Mouse (Mus musculus) liver, embryonic 14.5 days (tissue): Measurements from ENCODE around the gene Kcnn1. TPM values are rescaled to one million over a fixed set of nuclear protein-coding genes. Genes with fewer than 3 reads are reported as not detected.
"Not testable (repeated sequence)": the region's sequence is repeated elsewhere in the genome, so short reads cannot be mapped to it uniquely, and the experiment has no call there.

Source experiments
- ATAC-seq: fragments of 200-750 bp; cut with Nextera tagmentation; 2 replicates; pipeline ENCODE4 v1.8.0; 2017; ENCODE audit warnings: moderate number of reproducible peaks, mild to moderate bottlenecking, moderate library complexity; ENCODE audit not compliant: insufficient read depth
- DNase-seq, 3 experiments: peaks; one replicate each; pipeline ENCODE4 v3.0.0-alpha.2; 2012 to 2013; ENCODE audit warnings: low read depth in 3 of 3, low spot score in 3 of 3
- H3K27ac ChIP-seq: fragments of 300-500 bp; sonication (generic); 2 replicates; pipeline ENCODE4 v1.5.1; 2014; ENCODE audit warnings: moderate library complexity, mild to moderate bottlenecking, control low read depth, inconsistent platforms
- H3K27me3 ChIP-seq: fragments of 300-500 bp; sonication (generic); 2 replicates; pipeline ENCODE4 v1.6.1; 2014; ENCODE audit warnings: mild to moderate bottlenecking, low read length, moderate library complexity; ENCODE audit not compliant: control insufficient read depth, insufficient read depth
- H3K36me3 ChIP-seq: fragments of 300-500 bp; sonication (generic); replicated peaks from 2 replicates; pipeline ENCODE4 v1.6.1; 2014; ENCODE audit warnings: low read depth; ENCODE audit not compliant: control insufficient read depth, insufficient read depth
- H3K4me1 ChIP-seq, 2 experiments: fragments of 200-500 bp in 1 of 2; fragments of 300-500 bp in 1 of 2; sonication (generic) in 1 of 2; replicated peaks; 2 replicates each; pipeline ENCODE4 v1.6.1; 2012 to 2014; ENCODE audit warnings: antibody characterized with exemption in 1 of 2, inconsistent platforms in 1 of 2, low read length in 1 of 2; ENCODE audit not compliant: control insufficient read depth in 2 of 2, insufficient read depth in 2 of 2
- H3K4me2 ChIP-seq: fragments of 300-500 bp; sonication (generic); 2 replicates; pipeline ENCODE4 v1.6.1; 2014; ENCODE audit warnings: low read depth, mild to moderate bottlenecking, control low read depth, moderate library complexity
- H3K4me3 ChIP-seq, 2 experiments: fragments of 200-500 bp in 1 of 2; fragments of 300-500 bp in 1 of 2; sonication (generic) in 1 of 2; 2 replicates each; pipeline ENCODE4 v1.5.1; 2012 to 2014; ENCODE audit warnings: low read depth in 2 of 2, low read length in 2 of 2, mild to moderate bottlenecking in 2 of 2, control low read depth in 1 of 2, inconsistent platforms in 1 of 2, moderate library complexity in 1 of 2; ENCODE audit not compliant: insufficient read depth in 1 of 2
- H3K9ac ChIP-seq: fragments of 300-500 bp; sonication (generic); replicated peaks from 2 replicates; pipeline ENCODE4 v1.6.1; 2014; ENCODE audit warnings: mild to moderate bottlenecking, control low read depth, moderate library complexity
- H3K9me3 ChIP-seq: fragments of 300-500 bp; sonication (generic); 2 replicates; pipeline ENCODE4 v1.6.1; 2016; ENCODE audit warnings: low read length, mixed read lengths; ENCODE audit not compliant: control insufficient read depth
- CTCF ChIP-seq: IDR thresholded peaks from 2 replicates; pipeline ENCODE4 v1.5.1; 2016; ENCODE audit warnings: antibody characterized with exemption, low read depth, control low read depth
- EP300 ChIP-seq: IDR thresholded peaks from 2 replicates; pipeline ENCODE4 v1.6.1; 2016; ENCODE audit warnings: antibody characterized with exemption, low read depth
- WGBS: fragments of 180-500 bp; shearing (Covaris S2); extraction: QIAGEN DNeasy Blood & Tissue Kit; methylation state at CpG from one replicate; pipeline ENCODE4 v1.1.7; 2014; ENCODE audit not compliant: insufficient replicate concordance; 5-methylcytosine and 5-hydroxymethylcytosine counted together
- polyA plus RNA-seq, 2 experiments: library from polyadenylated mRNA; depleted of rRNA in 1 of 2; stranded (reverse) in 1 of 2; unstranded in 1 of 2; fragments of >200 nt; fragmentation: Nextera tagmentation in 1 of 2; extraction: Ambion mirVana in 1 of 2; gene quantifications; 2 replicates each; pipeline versions ENCODE4 v1.2.1 to v1.2.3; 2012 to 2014

The Kcnn1 gene
- polyA plus RNA-seq, 2 experiments: 0.17 to 0.27 TPM

DNA sequence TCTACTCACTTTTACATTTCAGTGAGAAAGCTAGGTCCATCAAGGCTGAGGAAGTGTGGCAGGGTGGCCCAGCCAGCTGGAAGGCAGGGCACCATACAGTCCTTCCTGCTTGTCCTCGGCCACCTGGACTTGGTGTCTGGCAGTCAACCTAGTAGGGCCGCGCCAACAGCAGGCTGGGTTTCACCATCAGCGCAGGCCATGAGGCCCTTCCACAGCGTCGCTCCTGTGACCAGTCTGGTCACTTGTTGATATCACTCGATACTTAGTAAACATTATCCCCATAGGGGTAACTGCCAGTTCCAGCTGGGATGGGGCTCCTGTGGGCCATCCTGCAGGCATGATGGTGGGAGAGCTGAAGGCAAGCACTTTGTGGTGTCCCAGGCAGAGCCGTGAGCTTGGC, 31.5 kb downstream of the Kcnn1 start:
- Histone ChIP-seq H3K4me1 (peaks cover 19 to 27% of the 10 kb centered on the region in 2 experiments), H3K4me2 (no peak overlapping the region), H3K9me3 (no peaks in the 10 kb centered on the region), H3K4me3 (no peak overlapping the region), H3K27me3 (no peaks in the 10 kb centered on the region), H3K27ac (no peak overlapping the region), H3K9ac (no peak overlapping the region), H3K36me3 (peaks cover 17% of the 10 kb centered on the region)
- 85% methylated on average over 8 of the region's 8 CpGs for WGBS
- DNase-seq (no peak), ATAC-seq (no peak)
- TF ChIP-seq EP300 (no peak), CTCF (no peak)

DNA sequence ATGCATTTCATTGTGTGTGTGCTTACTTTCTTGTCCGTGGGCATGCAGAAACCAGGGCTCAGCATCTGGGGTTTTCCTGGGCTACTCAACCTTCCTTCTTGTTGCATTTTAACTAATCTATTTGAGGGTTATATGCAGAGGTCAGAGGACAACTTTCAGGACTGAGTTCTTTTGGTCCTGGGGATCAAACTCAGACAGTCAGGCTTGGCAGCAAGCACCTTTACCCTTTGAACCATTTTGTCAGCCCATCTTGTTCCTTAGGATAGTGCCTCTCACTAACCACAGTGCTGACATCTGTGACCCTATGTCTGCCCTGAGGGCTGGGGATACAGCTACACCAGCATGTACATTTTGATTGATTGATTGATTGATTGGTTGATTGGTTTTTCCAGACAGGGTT, 35.3 kb downstream of the Kcnn1 start:
- Histone ChIP-seq H3K9me3 (no peaks in the 10 kb centered on the region), H3K4me1 (0 out of 4 replicates have a peak, but pooled peaks cover 0 to 3% of the 10 kb centered on the region in 2 experiments), H3K9ac (no peak overlapping the region), H3K27ac (no peak overlapping the region), H3K36me3 (no peaks in the 10 kb centered on the region), H3K4me3 (no peak overlapping the region), H3K27me3 (no peaks in the 10 kb centered on the region), H3K4me2 (no peak overlapping the region)
- ATAC-seq (no peak), DNase-seq (no peak)
- no peak for TF ChIP-seq CTCF
- 66% methylated on average over 1 of the region's 1 CpGs for WGBS

DNA sequence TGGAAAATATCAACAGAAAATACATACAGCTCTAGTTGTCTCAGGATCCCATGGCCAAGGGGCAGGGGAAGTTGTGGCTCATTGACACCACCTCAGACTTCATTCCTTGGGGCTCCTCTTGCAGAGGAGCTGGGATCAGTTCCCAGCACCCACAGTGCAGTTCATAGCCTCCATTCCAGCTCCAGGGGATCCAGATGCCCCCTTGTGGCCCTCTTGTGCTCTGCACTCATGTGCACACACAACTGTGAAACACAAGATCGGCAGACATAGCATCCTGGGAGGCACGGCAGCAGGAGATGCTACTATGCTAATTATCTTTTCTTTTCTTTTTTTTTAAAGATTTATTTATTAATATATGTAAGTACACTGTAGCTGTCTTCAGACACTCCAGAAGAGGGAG, 36.0 kb downstream of the Kcnn1 start:
- H3K27me3 ChIP-seq: no peaks in the 10 kb centered on the region
- no peaks in the 10 kb centered on the region for H3K9me3 ChIP-seq
- 90% methylated on average over 2 of the region's 2 CpGs for WGBS
- H3K4me3 ChIP-seq: no peak overlapping the region
- no peak for TF ChIP-seq EP300
- TF ChIP-seq CTCF: peak; percentile 67
- peaks cover under 1 to 3% of the 10 kb centered on the region in 2 experiments; a peak in 1 of 4 replicates for H3K4me1 ChIP-seq
- no peak overlapping the region for H3K9ac ChIP-seq
- no peak for DNase-seq
- H3K36me3 ChIP-seq: no peaks in the 10 kb centered on the region
- no peak for ATAC-seq
- H3K4me2 ChIP-seq: no peak overlapping the region
- no peak overlapping the region for H3K27ac ChIP-seq

- Histone ChIP-seq H3K27ac (no peak overlapping the region), H3K4me1 (peaks cover 3 to 5% of the 10 kb centered on the region in 2 experiments; a peak in 2 of 4 replicates), H3K4me3 (no peak overlapping the region), H3K27me3 (no peaks in the 10 kb centered on the region), H3K36me3 (no peaks in the 10 kb centered on the region), H3K9me3 (no peaks in the 10 kb centered on the region), H3K9ac (no peak overlapping the region), H3K4me2 (no peak overlapping the region)
- DNase-seq (no peak), ATAC-seq (no peak)
- TF ChIP-seq CTCF: no peak
- TF ChIP-seq EP300: no peak
- WGBS: 73% methylated on average over 8 of the region's 8 CpGs
Measured at GRCm38 (mm10) chr8:70825816-70826215, 37.2 kb downstream of the Kcnn1 start.

DNA sequence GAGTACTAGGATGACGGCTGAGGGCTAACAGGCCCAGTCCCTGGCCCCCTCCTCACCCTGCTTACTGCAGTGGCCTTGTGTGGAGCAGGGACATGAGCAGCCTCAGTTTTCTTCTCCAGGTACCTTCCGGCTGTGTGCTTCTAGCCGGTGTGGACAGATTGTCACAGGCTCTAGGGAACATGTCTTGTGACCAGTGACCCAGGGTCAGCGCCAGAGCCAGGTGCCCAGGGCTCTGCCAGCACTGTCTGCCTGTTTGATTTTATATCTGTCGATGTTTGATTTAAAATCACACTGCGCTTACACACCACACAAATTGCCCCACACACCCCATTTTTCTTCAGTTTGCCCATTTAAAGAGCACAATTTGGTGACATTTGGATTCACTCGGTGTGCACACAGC, 39.3 kb downstream of the Kcnn1 start:
- Histone ChIP-seq H3K36me3 (no peaks in the 10 kb centered on the region), H3K4me2 (no peak overlapping the region), H3K27ac (no peak overlapping the region), H3K27me3 (peaks cover 8% of the 10 kb centered on the region; the same call in 1 of the 2 replicates), H3K9me3 (no peaks in the 10 kb centered on the region), H3K4me3 (no peak overlapping the region), H3K9ac (no peak overlapping the region), H3K4me1 (peaks cover 3 to 9% of the 10 kb centered on the region in 2 experiments; a peak in 3 of 4 replicates)
- WGBS: 80% methylated on average over 7 of the region's 7 CpGs
- no peak for TF ChIP-seq CTCF
- no peak for TF ChIP-seq EP300
- ATAC-seq (no peak), DNase-seq (no peak)

GRCm38 (mm10) chr8:70822594-70822993, 40.5 kb downstream of the Kcnn1 start:
- 66% methylated on average over 2 of the region's 3 CpGs for WGBS
- H3K4me1 ChIP-seq, H3K9me3 ChIP-seq, H3K36me3 ChIP-seq, H3K9ac ChIP-seq, H3K27me3 ChIP-seq, H3K27ac ChIP-seq, ATAC-seq, H3K4me2 ChIP-seq, DNase-seq, H3K4me3 ChIP-seq: not testable (repeated sequence)
